Mouse (Mus musculus): ENCODE measurements at regions not wholly inside any gene's neighbourhood (a gene's known extent, or its start where the extent isn't known, plus 50 kb on each side); places are given as distances from the start of the nearest gene placed in this dataset.

DNA sequence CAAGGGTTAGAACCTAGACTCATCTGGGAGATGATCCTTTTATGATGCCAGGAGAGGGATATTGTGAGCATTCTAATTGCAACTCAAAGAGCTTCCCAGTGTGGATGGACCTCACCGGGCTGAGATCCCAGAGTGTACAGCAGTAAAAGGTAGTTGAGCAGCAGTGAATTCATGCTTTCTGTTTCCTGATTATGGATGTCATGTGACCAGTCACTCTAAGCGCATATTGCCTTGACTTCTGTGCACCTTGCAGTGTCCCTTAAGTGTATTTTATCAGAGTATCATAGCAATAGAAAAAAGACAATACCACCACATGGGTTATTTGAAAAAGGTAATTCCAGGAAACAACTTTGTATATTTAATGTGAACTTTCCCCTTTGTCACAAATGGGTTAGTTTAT lies 193.9 kb upstream of the Chrm3 start:
- 79% methylated on average over 2 of the region's 2 CpGs for WGBS
- TF ChIP-seq POLR2A (IDR thresholded peaks at IDR 0.05; ENCODE audit: insufficient read depth, low read depth, low read length) = no peak
- TF ChIP-seq CTCF (IDR thresholded peaks at IDR 0.05; ENCODE audit: insufficient read depth, low read depth, low read length) = no peak
- no peak overlapping the region for H3K4me3 ChIP-seq (ENCODE audit: insufficient read depth, low read depth, low read length)
- H3K27ac ChIP-seq (ENCODE audit: insufficient read depth, low read depth, low read length) = no peak overlapping the region
- no peaks in the 10 kb centered on the region for H3K4me1 ChIP-seq (ENCODE audit: control insufficient read depth, insufficient read depth, low read length)

GRCm38 (mm10) chr13:10542723-10543122 lies 182.1 kb upstream of the Chrm3 start:
- TF ChIP-seq CTCF (IDR thresholded peaks at IDR 0.05; ENCODE audit: insufficient read depth, low read depth, low read length) (no peak), POLR2A (IDR thresholded peaks at IDR 0.05; ENCODE audit: insufficient read depth, low read depth, low read length) (no peak)
- 96% methylated on average over 1 of the region's 1 CpGs for WGBS

DNA sequence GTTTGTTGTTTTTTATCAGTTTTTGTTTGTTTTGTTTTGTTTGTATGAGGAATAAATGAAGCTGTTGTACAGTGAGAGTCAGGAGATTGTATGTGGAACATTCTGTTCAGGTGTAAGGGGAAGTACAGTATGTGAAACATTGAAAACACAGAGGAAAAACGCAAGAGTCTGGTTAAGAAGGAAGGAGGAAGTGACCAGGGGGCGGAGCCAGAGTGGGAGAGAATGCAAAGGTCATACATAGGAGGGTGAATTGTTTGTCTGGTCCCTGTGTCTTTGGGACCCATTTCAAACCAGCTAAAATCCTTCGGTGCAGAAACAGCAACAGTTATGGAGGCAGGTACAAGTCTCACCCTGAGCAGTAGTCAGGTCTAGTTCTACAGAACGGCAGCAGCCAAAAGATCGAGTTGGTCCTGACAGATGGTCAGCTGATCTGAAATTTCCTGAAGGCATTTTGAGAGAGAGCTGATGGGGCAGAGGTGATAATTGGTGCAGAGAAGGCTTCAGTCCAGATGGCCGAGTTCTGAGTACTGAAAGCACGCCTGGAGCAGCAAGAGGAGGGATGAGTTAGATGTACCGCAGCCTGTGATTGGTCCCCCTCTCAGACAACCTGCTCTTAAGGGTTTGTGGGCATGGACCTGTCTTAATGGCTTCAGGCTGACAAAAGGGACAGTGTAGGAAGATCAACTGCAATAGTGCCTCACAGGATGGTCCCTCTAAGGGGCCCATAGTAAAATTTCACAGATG lies 179.7 kb upstream of the Chrm3 start:
- TF ChIP-seq POLR2A (IDR thresholded peaks at IDR 0.05; ENCODE audit: insufficient read depth, low read depth, low read length) = no peak
- no peak for TF ChIP-seq CTCF (IDR thresholded peaks at IDR 0.05; ENCODE audit: insufficient read depth, low read depth, low read length)
- Histone ChIP-seq H3K27ac (ENCODE audit: insufficient read depth, low read depth, low read length) (no peak overlapping the region), H3K4me1 (ENCODE audit: control insufficient read depth, insufficient read depth, low read length) (no peaks in the 10 kb centered on the region), H3K4me3 (ENCODE audit: insufficient read depth, low read depth, low read length) (no peak overlapping the region)
- 83% methylated on average over 8 of the region's 8 CpGs for WGBS

More at GRCm38 (mm10) chr13:10542723-10543122, 182.1 kb upstream of the Chrm3 start:
- H3K4me3 ChIP-seq (ENCODE audit: insufficient read depth, low read depth, low read length) = no peak overlapping the region
- no peaks in the 10 kb centered on the region for H3K4me1 ChIP-seq (ENCODE audit: control insufficient read depth, insufficient read depth, low read length)
- no peak overlapping the region for H3K27ac ChIP-seq (ENCODE audit: insufficient read depth, low read depth, low read length)

GRCm38 (mm10) chr13:10538927-10539326 lies 178.3 kb upstream of the Chrm3 start:
- TF ChIP-seq CTCF (IDR thresholded peaks at IDR 0.05; ENCODE audit: insufficient read depth, low read depth, low read length) (no peak), POLR2A (IDR thresholded peaks at IDR 0.05; ENCODE audit: insufficient read depth, low read depth, low read length) (no peak)
- 85% methylated on average over 4 of the region's 4 CpGs for WGBS
- Histone ChIP-seq H3K27ac (ENCODE audit: insufficient read depth, low read depth, low read length) (no peak overlapping the region), H3K4me3 (ENCODE audit: insufficient read depth, low read depth, low read length) (no peak overlapping the region), H3K4me1 (ENCODE audit: control insufficient read depth, insufficient read depth, low read length) (no peaks in the 10 kb centered on the region)

GRCm38 (mm10) chr13:10527251-10527650 lies 166.6 kb upstream of the Chrm3 start:
- TF ChIP-seq POLR2A (IDR thresholded peaks at IDR 0.05; ENCODE audit: insufficient read depth, low read depth, low read length) (no peak), CTCF (IDR thresholded peaks at IDR 0.05; ENCODE audit: insufficient read depth, low read depth, low read length) (no peak)
- WGBS = 75% methylated on average over 2 of the region's 2 CpGs
- H3K4me3 ChIP-seq (ENCODE audit: insufficient read depth, low read depth, low read length) = no peak overlapping the region
- H3K4me1 ChIP-seq (ENCODE audit: control insufficient read depth, insufficient read depth, low read length) = no peaks in the 10 kb centered on the region
- no peak overlapping the region for H3K27ac ChIP-seq (ENCODE audit: insufficient read depth, low read depth, low read length)

DNA sequence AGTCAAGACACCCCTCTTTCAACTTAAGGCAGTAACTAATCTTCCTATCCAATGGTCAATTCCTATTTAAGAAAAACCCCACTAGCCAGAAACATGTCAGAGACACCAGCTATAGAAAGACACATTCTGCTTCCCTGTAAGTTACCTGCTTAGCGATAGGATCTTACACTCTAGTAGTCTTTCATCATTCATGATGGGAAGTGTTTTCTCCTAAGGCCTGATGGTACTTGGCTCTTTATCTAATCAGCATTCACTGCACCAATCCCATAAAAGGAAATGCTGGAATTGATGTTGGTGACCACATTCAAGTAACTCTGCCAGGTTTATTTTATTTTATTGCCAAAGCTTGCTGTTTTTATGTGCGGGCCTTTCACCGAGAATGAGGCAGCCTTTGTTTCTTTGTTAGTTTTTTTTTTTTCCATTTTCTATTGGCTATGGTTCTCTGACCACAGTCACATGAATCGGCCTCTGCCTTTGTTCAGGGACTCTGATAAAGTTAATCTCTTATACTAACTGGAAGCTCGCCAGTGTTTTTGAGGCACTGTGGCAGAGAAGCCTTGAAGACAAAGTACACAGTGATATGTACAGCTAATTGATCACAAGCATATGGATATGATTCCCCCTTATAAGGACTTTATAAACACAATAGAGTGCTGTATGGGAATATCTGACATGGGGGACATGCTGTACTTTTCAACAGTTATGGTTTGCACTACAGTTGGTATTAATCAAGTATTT lies 166.0 kb upstream of the Chrm3 start:
- Histone ChIP-seq H3K4me3 (ENCODE audit: insufficient read depth, low read depth, low read length) (no peak overlapping the region), H3K4me1 (ENCODE audit: control insufficient read depth, insufficient read depth, low read length) (no peaks in the 10 kb centered on the region), H3K27ac (ENCODE audit: insufficient read depth, low read depth, low read length) (no peak overlapping the region)
- no peak for TF ChIP-seq CTCF (IDR thresholded peaks at IDR 0.05; ENCODE audit: insufficient read depth, low read depth, low read length)
- 65% methylated on average over 5 of the region's 5 CpGs for WGBS

DNA sequence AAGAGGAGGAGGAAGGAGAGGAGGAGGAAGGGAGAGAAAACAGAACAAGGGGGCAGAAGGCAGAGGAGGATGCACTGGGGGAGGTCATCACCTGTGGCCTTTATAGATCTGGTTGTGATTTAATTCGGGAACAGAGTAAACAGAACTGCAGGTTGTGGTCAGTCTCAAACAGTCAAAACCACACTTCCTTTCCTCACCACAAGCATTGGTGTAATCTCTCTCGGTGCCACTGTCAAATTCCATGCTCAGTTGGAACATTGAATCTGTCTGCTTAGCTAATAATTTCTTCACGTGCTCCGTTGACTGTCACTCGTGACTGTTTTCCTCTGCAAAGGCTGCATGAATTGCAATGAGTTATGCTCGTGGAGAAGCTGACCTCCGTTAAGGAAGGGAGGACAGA lies 143.6 kb upstream of the Chrm3 start:
- Histone ChIP-seq H3K4me1 (ENCODE audit: control insufficient read depth, insufficient read depth, low read length) (no peaks in the 10 kb centered on the region), H3K27ac (ENCODE audit: insufficient read depth, low read depth, low read length) (no peak overlapping the region), H3K4me3 (ENCODE audit: insufficient read depth, low read depth, low read length) (no peak overlapping the region)
- 65% methylated on average over 7 of the region's 7 CpGs for WGBS
- TF ChIP-seq CTCF (IDR thresholded peaks at IDR 0.05; ENCODE audit: insufficient read depth, low read depth, low read length) (no peak), POLR2A (IDR thresholded peaks at IDR 0.05; ENCODE audit: insufficient read depth, low read depth, low read length) (no peak)

- no peak overlapping the region for H3K4me3 ChIP-seq (ENCODE audit: insufficient read depth, low read depth, low read length)
- no peaks in the 10 kb centered on the region for H3K4me1 ChIP-seq (ENCODE audit: control insufficient read depth, insufficient read depth, low read length)
- TF ChIP-seq CTCF (IDR thresholded peaks at IDR 0.05; ENCODE audit: insufficient read depth, low read depth, low read length) = no peak
- TF ChIP-seq POLR2A (IDR thresholded peaks at IDR 0.05; ENCODE audit: insufficient read depth, low read depth, low read length) = no peak
- WGBS = 95% methylated on average over 6 of the region's 6 CpGs
- no peak overlapping the region for H3K27ac ChIP-seq (ENCODE audit: insufficient read depth, low read depth, low read length)
Observed at GRCm38 (mm10) chr13:10455323-10455722, 94.7 kb upstream of the Chrm3 start.

DNA sequence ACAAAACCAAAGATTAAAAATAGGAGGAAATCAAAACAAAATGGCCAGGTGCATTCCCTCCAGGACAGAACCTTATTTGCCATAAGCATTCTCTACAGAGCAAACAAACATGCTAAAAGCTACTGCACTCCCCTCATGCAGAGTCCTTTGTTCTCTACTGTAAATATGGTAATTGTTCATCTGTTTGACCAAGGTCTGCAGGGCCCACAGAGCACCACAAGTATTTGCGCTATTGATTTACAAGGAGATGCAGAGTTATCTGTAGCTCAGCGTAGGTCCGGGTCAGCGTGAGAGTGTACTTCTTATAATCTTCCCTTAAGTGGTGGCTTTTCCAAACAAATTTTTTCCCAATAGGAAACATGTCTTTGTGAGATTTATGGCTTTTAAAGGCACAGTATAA lies 94.0 kb upstream of the Chrm3 start:
- no peak for TF ChIP-seq POLR2A (IDR thresholded peaks at IDR 0.05; ENCODE audit: insufficient read depth, low read depth, low read length)
- TF ChIP-seq CTCF (IDR thresholded peaks at IDR 0.05; ENCODE audit: insufficient read depth, low read depth, low read length) = no peak
- Histone ChIP-seq H3K4me1 (ENCODE audit: control insufficient read depth, insufficient read depth, low read length) (no peaks in the 10 kb centered on the region), H3K27ac (ENCODE audit: insufficient read depth, low read depth, low read length) (no peak overlapping the region), H3K4me3 (ENCODE audit: insufficient read depth, low read depth, low read length) (no peak overlapping the region)
- WGBS = 90% methylated on average over 4 of the region's 4 CpGs
